Mouse (Mus musculus): ENCODE results near the gene Eno1.
A peak's percentile ranks its signal among the peaks of the same experiment; 100 is the strongest.

Gene Eno1

DNA sequence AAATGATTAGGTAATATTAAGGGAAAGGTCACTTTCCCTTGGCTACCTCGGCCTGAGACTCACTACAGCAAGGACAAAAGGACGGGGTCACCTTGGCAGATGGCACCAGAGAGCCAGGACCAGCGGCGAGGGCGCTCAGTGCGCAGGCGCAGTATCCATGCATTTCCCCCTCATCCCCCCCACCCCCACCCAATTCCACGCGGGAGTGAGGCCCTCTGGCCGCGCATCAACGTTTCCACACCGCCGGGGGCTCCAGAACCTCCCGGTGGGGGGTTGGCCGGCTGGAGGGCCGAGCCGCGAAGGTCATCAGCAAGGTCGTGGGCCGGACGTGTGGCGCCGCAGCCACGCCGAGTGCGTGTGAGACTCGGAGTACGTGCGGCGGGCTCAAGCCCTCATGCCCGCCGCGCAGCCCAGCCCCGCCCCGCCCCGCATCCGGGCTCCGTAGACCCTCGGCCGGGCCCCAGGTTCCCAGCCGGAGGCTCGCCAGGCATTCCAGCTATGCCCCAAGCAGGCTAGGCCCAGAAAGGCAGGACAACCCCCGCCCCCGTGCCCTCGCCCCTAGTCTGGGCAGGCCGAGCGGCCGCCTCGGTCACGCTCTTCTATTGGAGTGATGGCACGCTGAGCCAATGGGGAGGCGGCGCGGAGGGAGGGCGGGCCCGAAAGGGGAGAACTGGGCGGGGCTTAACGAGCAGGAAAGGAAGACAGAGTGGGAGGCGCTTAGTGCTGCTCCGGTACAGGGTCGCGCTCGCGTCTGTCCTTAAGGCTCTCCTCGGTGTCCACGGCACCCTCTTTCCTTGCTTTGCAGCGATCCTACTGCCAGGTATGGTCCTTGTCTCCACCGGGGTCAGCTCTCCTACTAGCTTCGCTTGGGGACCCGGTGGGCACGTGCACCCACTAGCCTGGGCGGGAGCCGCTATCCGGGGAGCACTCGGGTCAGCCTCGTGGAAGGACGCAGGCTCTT, at the start of gene Eno1:
Gene Eno1 (plus strand): TSS at position 201 of the 961 bp plus-strand sequence.
- peak; percentile 98 to 100 for DNase-seq (ENCODE audit: low spot score in 2 of 2)

GRCm38 (mm10) chr4:150188236-150188635, 48.3 kb upstream of the Eno1 start:
- DNase-seq (ENCODE audit: low spot score in 2 of 2): no peak

- DNase-seq (ENCODE audit: low spot score in 2 of 2): no peak
Observed at GRCm38 (mm10) chr4:150192199-150192598, 44.3 kb upstream of the Eno1 start.

GRCm38 (mm10) chr4:150193915-150194314, 42.6 kb upstream of the Eno1 start:
- DNase-seq (ENCODE audit: low spot score in 2 of 2): peak in 1 of 2 experiments; percentile 68

GRCm38 (mm10) chr4:150198268-150198667, 38.3 kb upstream of the Eno1 start:
- no peak for DNase-seq (ENCODE audit: low spot score in 2 of 2)

GRCm38 (mm10) chr4:150201232-150201631, 35.3 kb upstream of the Eno1 start, which contains the start of gene Car6:
Gene Car6, minus strand, starts transcription at chr4:150201332.
- DNase-seq (ENCODE audit: low spot score in 2 of 2): no peak

GRCm38 (mm10) chr4:150202702-150203101, 33.8 kb upstream of the Eno1 start:
- no peak for DNase-seq (ENCODE audit: low spot score in 2 of 2)

DNA sequence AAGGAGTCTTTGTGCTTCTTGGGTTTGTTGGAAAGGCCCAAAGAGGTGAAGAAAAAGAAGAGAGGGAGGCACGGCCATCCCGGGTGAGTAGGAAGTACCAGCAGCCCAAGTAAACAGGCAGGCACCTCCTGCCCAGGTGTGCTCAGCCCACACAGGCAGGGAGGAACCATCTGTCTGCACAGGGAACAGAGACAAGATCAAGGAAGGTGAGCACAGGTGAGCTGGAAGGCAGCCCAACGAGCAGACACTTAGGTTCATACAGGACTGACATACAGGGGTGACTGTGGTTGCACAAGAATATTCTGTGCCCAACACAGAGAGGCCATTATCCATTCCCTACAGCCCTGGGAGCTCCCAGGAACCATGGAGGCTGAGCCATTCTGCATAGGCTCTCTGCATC, 31.6 kb upstream of the Eno1 start:
- DNase-seq (ENCODE audit: low spot score in 2 of 2): no peak

GRCm38 (mm10) chr4:150209751-150210150, 26.8 kb upstream of the Eno1 start:
- no peak for DNase-seq (ENCODE audit: low spot score in 2 of 2)

- DNase-seq (ENCODE audit: low spot score in 2 of 2): no peak
Observed at GRCm38 (mm10) chr4:150210306-150210705, 26.2 kb upstream of the Eno1 start.

DNA sequence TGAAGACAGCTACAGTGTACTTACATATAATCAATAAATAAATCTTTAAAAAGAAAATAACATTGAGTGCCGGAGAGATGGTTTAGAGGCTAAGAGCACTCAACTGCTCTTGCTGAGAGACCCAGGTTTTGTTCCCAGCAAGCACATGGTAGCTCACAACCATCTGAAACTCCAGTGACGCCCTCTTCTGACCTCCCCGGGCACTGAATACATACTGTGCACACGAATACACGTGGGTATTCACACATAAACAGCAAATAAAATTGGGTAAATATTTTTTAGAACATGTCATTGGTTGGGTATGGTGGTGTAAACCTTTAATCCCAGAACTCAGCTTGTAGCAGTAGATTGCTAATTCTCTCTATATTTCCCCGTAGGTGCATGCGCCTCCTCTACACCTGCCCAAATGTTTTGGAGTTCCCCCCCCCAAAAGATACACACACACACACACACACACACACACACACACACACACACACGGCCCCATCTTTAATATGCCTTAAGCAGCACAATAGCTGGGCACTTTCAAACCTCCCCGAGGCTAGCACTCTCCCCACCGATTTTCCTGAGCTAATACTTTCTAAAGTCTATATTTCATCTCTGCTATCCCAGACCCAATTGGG, 24.5 kb upstream of the Eno1 start:
- DNase-seq (ENCODE audit: low spot score in 2 of 2): no peak

GRCm38 (mm10) chr4:150212553-150212971, 24.0 kb upstream of the Eno1 start:
- peak in 1 of 2 experiments; percentile 40 for DNase-seq (ENCODE audit: low spot score in 2 of 2)

DNA sequence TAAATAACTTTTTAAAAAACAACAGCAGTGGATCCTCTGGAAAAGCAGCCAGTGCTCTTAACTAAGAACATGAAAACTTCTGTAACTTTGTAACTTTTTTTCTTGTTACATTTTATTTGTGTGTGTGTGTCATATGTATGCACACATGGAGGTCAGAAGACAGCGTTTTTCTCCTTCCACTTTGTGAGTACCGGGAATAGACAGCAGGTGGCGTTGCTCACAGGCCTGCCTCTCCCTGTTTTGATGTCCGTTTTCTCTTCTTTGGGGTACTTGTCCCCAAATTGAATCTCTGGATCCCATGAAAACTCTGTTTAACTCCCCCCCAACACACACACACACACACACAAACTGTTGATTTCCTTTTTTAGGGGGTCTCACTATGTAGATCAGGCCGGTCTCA, 22.6 kb upstream of the Eno1 start:
- DNase-seq (ENCODE audit: low spot score in 2 of 2): no peak

DNA sequence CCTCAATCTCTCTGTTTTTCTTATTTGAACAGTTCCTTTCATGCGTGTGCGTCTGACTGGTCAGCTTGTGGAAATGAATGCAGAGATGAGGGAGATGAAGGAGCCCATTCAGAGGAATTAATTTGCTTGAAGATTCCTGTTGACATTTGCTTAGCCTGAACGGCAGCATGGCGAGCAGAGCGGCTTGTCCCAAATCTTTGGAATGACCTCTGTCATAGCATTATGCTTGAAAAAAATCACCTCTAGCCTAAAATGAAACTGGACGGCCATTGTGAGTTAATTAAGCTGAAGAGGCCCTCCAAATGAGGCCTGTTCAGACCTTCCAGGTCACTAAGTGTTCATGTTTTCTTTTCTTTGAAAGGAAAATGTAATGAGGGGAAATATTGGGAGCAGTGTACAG, 20.1 kb upstream of the Eno1 start:
- no peak for DNase-seq (ENCODE audit: low spot score in 2 of 2)

- DNase-seq (ENCODE audit: low spot score in 2 of 2): no peak
Observed at GRCm38 (mm10) chr4:150217042-150217554, 19.4 kb upstream of the Eno1 start.

DNA sequence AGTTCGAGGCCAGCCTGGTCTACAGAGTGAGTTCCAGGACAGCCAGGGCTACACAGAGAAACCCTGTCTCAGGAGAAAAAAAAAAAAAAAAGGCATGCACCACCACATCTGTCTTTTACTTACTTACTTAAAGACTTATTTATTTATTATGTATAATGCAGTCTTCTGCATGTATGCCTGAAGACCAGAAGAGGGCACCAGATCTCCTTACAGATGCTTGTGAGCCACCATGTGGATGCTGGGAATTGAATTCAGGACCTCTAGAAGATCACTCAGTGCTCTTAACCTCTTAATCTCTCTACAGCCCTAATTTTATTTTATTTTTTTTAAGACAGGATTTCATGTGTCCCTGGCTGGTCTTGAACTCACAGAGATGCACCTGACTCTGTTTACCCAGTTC, 18.6 kb upstream of the Eno1 start:
- DNase-seq (ENCODE audit: low spot score in 2 of 2): no peak

- peak in 1 of 2 experiments; percentile 56 for DNase-seq (ENCODE audit: low spot score in 2 of 2)
Observed at GRCm38 (mm10) chr4:150219501-150220292, 16.8 kb upstream of the Eno1 start.

DNA sequence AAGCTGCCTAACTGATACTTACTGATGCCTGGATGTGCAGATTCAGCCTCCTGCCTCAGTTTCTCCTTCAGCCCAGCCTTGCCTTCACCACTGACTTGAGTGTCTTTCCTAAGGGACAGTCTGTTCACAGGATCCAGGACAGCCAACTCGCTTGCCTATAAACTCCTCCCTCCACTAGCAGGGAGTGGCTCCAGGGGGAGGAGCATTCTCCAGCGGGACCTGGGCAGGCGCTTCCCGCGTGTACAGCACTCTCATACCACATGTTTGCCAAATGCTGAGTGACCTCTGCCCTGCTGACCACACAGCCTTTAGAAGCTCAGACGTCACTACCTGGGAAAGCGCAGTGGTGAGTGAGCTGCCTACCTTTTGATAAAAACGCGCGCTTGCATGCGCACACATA, 15.9 kb upstream of the Eno1 start:
- DNase-seq (ENCODE audit: low spot score in 2 of 2): no peak

GRCm38 (mm10) chr4:150221017-150221640, 15.4 kb upstream of the Eno1 start:
- DNase-seq (ENCODE audit: low spot score in 2 of 2): no peak

GRCm38 (mm10) chr4:150223830-150224229, 12.7 kb upstream of the Eno1 start:
- DNase-seq (ENCODE audit: low spot score in 2 of 2): no peak

DNA sequence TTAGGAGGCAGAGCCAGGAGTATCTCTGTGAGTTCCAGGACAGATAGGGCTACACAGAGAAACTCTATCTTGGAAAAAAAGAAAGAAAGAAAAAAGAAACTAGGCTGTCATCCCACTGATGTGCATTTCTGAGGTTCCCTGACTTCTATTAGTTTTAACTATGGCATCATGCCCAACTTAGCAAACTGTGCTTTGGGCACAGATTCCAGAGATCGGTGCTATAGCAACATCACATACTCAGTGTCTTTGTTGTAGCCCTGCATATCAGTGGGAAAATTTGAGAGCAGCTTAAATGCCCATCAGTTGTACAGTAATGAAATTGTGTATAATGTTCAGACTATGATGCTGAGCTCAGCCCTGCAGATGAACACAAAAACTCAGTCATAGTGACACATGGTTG, 10.8 kb upstream of the Eno1 start:
- no peak for DNase-seq (ENCODE audit: low spot score in 2 of 2)
